Mouse (Mus musculus) testis, adult 2 months (tissue): ENCODE measurements around the gene Mfsd8.
"Not testable (repeated sequence)": the region's sequence is repeated elsewhere in the genome, so short reads cannot be mapped to it uniquely, and the experiment has no call there.

Experiments
- CTCF ChIP-seq: fragments of 200-500 bp; IDR thresholded peaks from 2 replicates; pipeline ENCODE4 v1.5.1; 2012; ENCODE audit warnings: low read depth, mild to moderate bottlenecking, inconsistent platforms, low read length, moderate library complexity; ENCODE audit not compliant: control insufficient read depth, insufficient read depth, insufficient replicate concordance
- POLR2A ChIP-seq: fragments of 200-500 bp; IDR thresholded peaks from 2 replicates; pipeline ENCODE4 v1.6.1; 2012; ENCODE audit warnings: low read depth, mild to moderate bottlenecking, inconsistent platforms, low read length, moderate library complexity; ENCODE audit not compliant: control insufficient read depth

GRCm38 (mm10) chr3:40845521-40845920, 1.2 kb downstream of the Mfsd8 start:
- TF ChIP-seq POLR2A, CTCF: not testable (repeated sequence)
